Mouse (Mus musculus) spleen, adult 2 months (tissue): ENCODE measurements at regions not wholly inside any gene's neighbourhood (a gene's known extent, or its start where the extent isn't known, plus 50 kb on each side); places are given as distances from the start of the nearest gene placed in this dataset.

Source experiments
- CTCF ChIP-seq: fragments of 200-500 bp; IDR thresholded peaks from 2 replicates; pipeline ENCODE4 v1.5.1; 2011; ENCODE audit warnings: mild to moderate bottlenecking, inconsistent platforms; ENCODE audit not compliant: insufficient read depth, insufficient read length, insufficient replicate concordance; ENCODE audit errors: extremely low read depth
- POLR2A ChIP-seq: fragments of 200-500 bp; IDR thresholded peaks from 2 replicates; pipeline ENCODE4 v1.6.1; 2011; ENCODE audit warnings: low read depth, low read length, inconsistent platforms

DNA sequence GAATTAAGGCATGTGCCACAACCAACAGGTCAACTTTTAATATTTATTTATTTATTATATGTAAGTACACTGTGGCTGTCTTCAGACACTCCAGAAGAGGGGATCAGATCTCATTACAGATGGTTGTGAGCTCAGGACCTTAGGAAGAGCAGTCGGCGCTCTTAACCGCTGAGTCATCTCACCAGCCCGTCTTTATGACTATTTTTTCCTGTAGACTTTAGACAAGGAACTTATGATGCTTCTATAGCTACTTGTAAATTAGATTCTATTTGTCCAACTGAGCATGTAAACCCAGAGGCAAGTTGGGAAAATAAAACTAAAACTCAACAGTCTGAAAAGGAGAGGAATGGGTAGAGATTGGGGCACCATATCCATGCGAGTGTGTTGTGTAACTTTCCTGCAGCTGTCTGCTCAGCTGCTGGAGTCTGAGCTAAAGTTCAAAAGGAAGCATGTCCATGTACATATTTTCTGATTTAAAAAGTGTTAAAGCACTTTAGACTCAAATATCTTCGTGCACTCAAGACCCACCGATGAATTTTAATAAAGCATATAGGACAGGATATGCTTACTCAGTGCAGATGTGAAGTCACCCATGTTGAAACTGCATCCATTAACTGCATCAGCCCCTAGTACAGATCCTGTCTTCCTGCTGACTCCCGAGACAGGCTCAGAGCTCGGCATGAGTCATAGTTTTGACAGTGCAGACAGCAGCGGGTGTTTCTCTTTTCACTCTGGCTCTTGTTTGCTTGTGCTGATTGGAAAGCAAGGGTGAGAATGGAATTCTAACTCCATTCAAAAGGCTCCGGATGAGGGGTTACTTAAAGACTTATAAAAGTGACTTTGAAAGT, 111.6 kb upstream of the Usp9x start:
- TF ChIP-seq POLR2A, result no peak
- no peak for TF ChIP-seq CTCF
